Mouse (Mus musculus): ENCODE measurements around the gene Cyth1. TPM values are rescaled to one million over a fixed set of nuclear protein-coding genes. Genes with fewer than 3 reads are reported as not detected.
A peak's percentile ranks its signal among the peaks of the same experiment; 100 is the strongest.

Cyth1 gene
- total and polyA plus RNA-seq, 3 experiments = 13.2 to 13.6 TPM; not detected in 1

DNA sequence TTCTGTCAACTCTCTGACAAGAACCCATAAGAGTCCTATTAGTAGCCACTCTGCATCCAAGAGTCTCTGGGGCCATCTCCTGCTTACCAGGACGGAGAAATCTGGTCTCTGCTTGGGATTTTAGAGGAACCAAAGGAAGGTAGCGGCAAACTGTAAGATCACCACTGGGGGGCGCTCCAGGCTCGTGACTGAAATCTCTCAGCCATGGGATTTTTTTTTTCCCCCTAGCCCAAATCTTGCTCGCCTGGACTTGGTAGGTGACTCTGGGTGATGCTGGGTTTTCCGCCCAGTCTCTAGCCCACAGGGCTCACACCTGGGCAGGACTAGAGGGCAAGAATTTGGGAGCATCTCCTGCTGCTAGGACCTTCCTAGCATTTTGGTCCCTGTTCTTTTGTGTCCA is 164.6 kb downstream of the Cyth1 start:
- H3K36me3 ChIP-seq (ENCODE audit: control insufficient read depth in 1 of 2, insufficient read depth in 2 of 2, low read length in 2 of 2) = no peaks in the 10 kb centered on the region; a peak in 1 of 4 replicates
- peak; percentile 70 for DNase-seq (ENCODE audit: low read depth, low spot score)
- no peaks in the 10 kb centered on the region for H3K9me3 ChIP-seq (replicated peaks; ENCODE audit: insufficient read depth, low read length)
- H3K79me2 ChIP-seq (ENCODE audit: control insufficient read depth, insufficient read depth, low read length, poor library complexity) = no peaks in the 10 kb centered on the region
- no peak for TF ChIP-seq ZKSCAN1 (IDR thresholded peaks at IDR 0.05; ENCODE audit: low read depth, low read length)
- TF ChIP-seq RCOR1 (IDR thresholded peaks at IDR 0.05; ENCODE audit: low read depth, low read length) = no peak
- no peak for TF ChIP-seq POLR2A (IDR thresholded peaks at IDR 0.05; ENCODE audit: control insufficient read depth in 1 of 2, insufficient read depth in 1 of 2, low read depth in 1 of 2, low read length in 2 of 2, poor library complexity in 1 of 2)
- no peak for TF ChIP-seq SIN3A (IDR thresholded peaks at IDR 0.05; ENCODE audit: low read length)
- TF ChIP-seq SMC3 (IDR thresholded peaks at IDR 0.05; ENCODE audit: low read depth, low read length) = peak; percentile 74
- no peak for TF ChIP-seq ZMIZ1 (IDR thresholded peaks at IDR 0.05; ENCODE audit: low read depth, low read length)
- peak; percentile 72 for TF ChIP-seq ZC3H11A (IDR thresholded peaks at IDR 0.05; ENCODE audit: low read depth, low read length)
- TF ChIP-seq JUND (IDR thresholded peaks at IDR 0.05; ENCODE audit: low read depth, low read length) = no peak
- no peak for TF ChIP-seq GABPA (IDR thresholded peaks at IDR 0.05; ENCODE audit: low read depth, low read length)
- TF ChIP-seq GATA1 (IDR thresholded peaks at IDR 0.05; ENCODE audit: low read depth, low read length) = no peak
- TF ChIP-seq CHD2 (IDR thresholded peaks at IDR 0.05; ENCODE audit: low read length) = no peak
- TF ChIP-seq BHLHE40 (IDR thresholded peaks at IDR 0.05; ENCODE audit: borderline replicate concordance, low read depth, low read length) = no peak
- no peak for TF ChIP-seq MAFK (IDR thresholded peaks at IDR 0.05; ENCODE audit: borderline replicate concordance, low read depth, low read length)
- peak; percentile 84 for TF ChIP-seq RAD21 (IDR thresholded peaks at IDR 0.05; ENCODE audit: low read depth, low read length)
- TF ChIP-seq NELFE (IDR thresholded peaks at IDR 0.05; ENCODE audit: low read depth, low read length) = no peak
- no peak for TF ChIP-seq UBTF (IDR thresholded peaks at IDR 0.05; ENCODE audit: borderline replicate concordance, insufficient read depth, low read depth, low read length)
- no peak for TF ChIP-seq E2F4 (IDR thresholded peaks at IDR 0.05; ENCODE audit: borderline replicate concordance, low read depth, low read length)
- TF ChIP-seq MAZ (IDR thresholded peaks at IDR 0.05; ENCODE audit: low read depth, low read length) = no peak
- no peak for TF ChIP-seq MEF2A (IDR thresholded peaks at IDR 0.05; ENCODE audit: extremely low read depth, insufficient replicate concordance, low read depth, low read length, poor library complexity, severe bottlenecking)
- no peak for TF ChIP-seq CHD1 (IDR thresholded peaks at IDR 0.05; ENCODE audit: low read depth, low read length)
- TF ChIP-seq ZNF384 (IDR thresholded peaks at IDR 0.05; ENCODE audit: low read depth, low read length) = peak; percentile 93
- no peak for TF ChIP-seq ETS1 (IDR thresholded peaks at IDR 0.05; ENCODE audit: low read depth, low read length)
- no peak for TF ChIP-seq USF2 (IDR thresholded peaks at IDR 0.05; ENCODE audit: borderline replicate concordance in 1 of 2, insufficient read depth in 1 of 2, low read depth in 1 of 2, low read length in 2 of 2)
- TF ChIP-seq EP300 (IDR thresholded peaks at IDR 0.05; ENCODE audit: low read depth in 1 of 2, low read length in 2 of 2) = no peak
- no peak for TF ChIP-seq NRF1 (IDR thresholded peaks at IDR 0.05; ENCODE audit: insufficient read depth, low read depth, low read length, poor library complexity, severe bottlenecking)
- TF ChIP-seq USF1 (IDR thresholded peaks at IDR 0.05; ENCODE audit: low read depth, low read length) = no peak
- TF ChIP-seq CTCF (IDR thresholded peaks at IDR 0.05 in 2 of 3, conservative IDR thresholded peaks at IDR 0.05 in 1 of 3; ENCODE audit: control insufficient read depth in 1 of 3, insufficient read depth in 1 of 3, low read depth in 2 of 3, low read length in 3 of 3, poor library complexity in 1 of 3, severe bottlenecking in 1 of 3) = peak; percentile 61 to 95 (median 92)
- TF ChIP-seq MYB (IDR thresholded peaks at IDR 0.05; ENCODE audit: low read depth, low read length) = no peak
- TF ChIP-seq TBP (IDR thresholded peaks at IDR 0.05; ENCODE audit: low read depth, low read length) = no peak
- TF ChIP-seq TAL1 (IDR thresholded peaks at IDR 0.05; ENCODE audit: low read length) = no peak
- TF ChIP-seq MYC (IDR thresholded peaks at IDR 0.05; ENCODE audit: low read depth, low read length) = no peak
- no peak for TF ChIP-seq HCFC1 (IDR thresholded peaks at IDR 0.05; ENCODE audit: low read depth, low read length)
- no peak for TF ChIP-seq MXI1 (IDR thresholded peaks at IDR 0.05; ENCODE audit: low read depth, low read length)
- no peak for TF ChIP-seq MAX (IDR thresholded peaks at IDR 0.05; ENCODE audit: low read length)
- no peak overlapping the region for H3K27ac ChIP-seq (ENCODE audit: control insufficient read depth, low read depth, low read length)
- H3K9ac ChIP-seq (ENCODE audit: control insufficient read depth, low read depth, low read length, poor library complexity, severe bottlenecking) = no peak overlapping the region
- peaks cover 2 to 7% of the 10 kb centered on the region in 2 experiments; a peak in 3 of 4 replicates for H3K4me1 ChIP-seq (ENCODE audit: control insufficient read depth in 1 of 2, insufficient read depth in 2 of 2, low read length in 2 of 2)
- H3K4me3 ChIP-seq (ENCODE audit: control insufficient read depth in 1 of 2, insufficient read depth in 1 of 2, low read depth in 2 of 2, low read length in 2 of 2) = no peak overlapping the region
- peaks cover 0 to 1% of the 10 kb centered on the region in 2 experiments; a peak in 1 of 4 replicates for H3K27me3 ChIP-seq (ENCODE audit: control insufficient read depth in 1 of 2, insufficient read depth in 2 of 2, low read length in 2 of 2)

Measured in MEL (cell line).